Mouse (Mus musculus): ENCODE data around the gene Ephb2.
A peak's percentile ranks its signal among the peaks of the same experiment; 100 is the strongest.

Ephb2 gene

DNA sequence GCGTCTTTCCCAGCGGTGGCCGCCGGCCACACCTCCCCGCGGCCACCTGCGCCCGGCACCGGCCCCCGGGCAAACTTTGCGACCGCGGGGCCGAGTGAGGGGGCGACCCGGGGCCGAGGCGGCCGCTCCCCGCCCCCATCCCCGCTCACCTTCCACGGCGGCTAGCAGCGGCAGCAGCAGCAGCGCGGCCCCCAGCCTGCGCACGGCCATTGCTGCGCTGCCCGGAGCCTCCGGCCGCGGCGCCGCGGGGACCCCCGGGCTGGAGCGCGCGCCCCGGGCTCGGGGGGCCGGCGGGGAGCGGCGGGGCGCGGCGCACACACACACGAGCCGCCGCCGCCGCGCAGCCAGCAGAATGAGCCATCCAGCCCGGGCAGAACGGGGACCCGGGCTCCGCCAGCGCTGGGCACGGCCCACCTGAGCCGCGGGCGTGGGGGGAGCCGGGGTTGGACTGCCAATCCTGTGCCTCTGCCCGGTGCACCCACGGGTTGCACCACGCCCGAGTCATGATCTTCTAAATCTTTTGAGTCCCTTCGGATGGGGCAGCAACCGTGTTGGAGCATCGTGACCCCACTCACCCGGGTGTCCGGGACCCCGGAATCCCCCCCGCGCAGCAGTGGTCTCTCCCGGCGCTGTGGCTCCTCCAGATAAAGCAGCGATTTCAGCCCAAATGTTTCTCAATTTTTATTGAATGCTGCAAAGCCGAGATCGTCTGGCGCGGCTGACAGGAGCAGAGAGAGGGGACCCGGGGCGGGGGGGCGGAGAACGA is at the start of gene Ephb2:
Ephb2 (minus strand) TSS at position 368 of the 766 bp plus-strand sequence.
- peak; percentile 81 for DNase-seq

DNA sequence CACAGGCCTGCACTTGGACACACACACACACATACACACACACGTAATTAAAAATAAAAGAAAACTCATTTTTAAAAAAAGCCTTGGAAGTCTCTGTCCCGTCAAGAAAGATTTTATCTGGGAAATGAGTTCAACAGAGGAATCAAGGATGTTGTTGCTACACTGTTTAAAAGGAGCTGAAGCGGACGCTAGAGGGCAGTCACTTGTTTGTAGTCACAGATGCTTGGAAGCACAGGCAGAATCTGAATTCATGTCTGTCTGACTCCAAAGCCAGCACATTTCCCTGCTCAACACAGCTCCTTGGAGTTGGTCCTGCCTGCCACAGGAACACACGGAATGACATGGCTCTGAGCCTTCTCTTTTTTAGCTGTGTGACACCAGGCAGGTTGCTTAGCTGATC is 42.8 kb upstream of the Ephb2 start:
- no peak for DNase-seq

DNA sequence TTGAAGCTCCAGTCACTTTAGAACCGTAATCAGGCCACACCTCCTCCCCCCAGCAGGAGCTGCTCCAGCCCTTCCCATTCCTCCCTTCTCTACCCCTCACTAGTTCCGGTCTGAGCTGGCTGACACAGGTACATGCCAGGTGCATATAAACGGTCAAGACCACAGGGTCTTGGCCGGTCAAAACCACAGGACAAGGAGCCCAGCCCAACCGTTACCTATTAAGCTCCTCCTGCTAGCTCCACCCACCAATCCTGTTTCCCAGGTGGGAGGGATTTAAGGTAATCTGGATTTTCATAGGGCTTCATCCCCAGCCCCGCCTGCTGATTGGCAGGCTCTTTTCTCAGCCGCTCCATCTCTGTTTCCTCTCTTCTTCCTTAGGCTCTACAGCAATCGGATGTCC is 42.4 kb upstream of the Ephb2 start:
- no peak for DNase-seq

DNA sequence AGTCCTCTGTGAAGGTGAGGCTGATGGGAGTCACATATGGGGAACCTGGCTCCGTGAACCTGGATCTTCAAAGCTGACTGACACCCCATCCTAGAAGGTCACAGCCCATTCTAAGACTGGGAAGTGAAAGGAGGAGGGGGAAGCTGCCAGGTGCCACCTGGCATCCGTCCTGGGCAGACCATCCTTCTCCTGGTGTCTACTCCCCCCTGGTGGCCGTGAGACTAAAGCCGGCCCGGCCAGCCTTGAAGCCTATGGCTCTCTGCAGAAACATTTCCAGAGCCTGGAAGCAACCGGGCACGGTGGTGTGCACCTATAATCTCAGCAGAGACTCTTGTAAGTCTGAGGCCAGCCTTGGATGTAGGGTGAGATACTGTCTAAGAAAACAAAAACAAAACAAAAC is 41.2 kb upstream of the Ephb2 start:
- DNase-seq, result peak; percentile 22

DNA sequence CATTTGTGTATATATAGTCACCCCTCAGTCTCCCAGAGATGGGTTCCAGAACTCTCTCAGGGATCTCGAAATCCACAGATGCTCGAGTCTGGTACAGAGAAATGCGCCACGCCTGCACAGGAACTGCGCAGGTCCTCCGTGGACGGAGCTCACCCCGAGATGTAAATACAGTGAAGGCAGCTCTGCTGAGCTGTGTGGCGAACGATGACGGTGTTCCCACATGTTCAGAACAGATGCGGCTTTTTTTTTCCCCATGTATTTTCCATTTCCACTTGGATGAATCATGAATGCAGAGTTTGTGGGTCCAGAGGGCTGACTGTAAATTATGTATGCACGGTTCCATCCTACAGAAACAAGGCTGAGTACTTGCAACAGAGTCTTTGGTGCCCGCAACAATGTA is 39.2 kb upstream of the Ephb2 start:
- no peak for DNase-seq

DNA sequence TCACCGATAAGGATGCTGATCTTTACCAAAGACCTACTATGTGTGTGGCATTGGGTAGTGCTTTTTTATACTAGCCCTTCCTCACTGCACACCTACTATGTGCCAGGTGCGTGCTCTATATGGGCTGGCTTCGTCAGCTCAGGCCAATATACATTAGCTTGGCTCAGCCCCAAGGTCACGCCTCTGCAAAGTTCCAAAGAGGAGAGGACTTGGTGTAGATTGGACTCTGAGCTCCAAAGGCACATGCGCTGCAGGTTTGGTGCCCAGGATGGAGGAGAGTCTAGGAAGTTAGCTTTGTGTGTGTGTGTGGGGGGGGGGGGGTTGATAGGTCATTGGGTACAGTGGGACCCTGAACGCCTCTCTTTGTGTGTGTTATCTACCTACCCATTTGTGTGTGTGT is 32.6 kb upstream of the Ephb2 start:
- no peak for DNase-seq

DNA sequence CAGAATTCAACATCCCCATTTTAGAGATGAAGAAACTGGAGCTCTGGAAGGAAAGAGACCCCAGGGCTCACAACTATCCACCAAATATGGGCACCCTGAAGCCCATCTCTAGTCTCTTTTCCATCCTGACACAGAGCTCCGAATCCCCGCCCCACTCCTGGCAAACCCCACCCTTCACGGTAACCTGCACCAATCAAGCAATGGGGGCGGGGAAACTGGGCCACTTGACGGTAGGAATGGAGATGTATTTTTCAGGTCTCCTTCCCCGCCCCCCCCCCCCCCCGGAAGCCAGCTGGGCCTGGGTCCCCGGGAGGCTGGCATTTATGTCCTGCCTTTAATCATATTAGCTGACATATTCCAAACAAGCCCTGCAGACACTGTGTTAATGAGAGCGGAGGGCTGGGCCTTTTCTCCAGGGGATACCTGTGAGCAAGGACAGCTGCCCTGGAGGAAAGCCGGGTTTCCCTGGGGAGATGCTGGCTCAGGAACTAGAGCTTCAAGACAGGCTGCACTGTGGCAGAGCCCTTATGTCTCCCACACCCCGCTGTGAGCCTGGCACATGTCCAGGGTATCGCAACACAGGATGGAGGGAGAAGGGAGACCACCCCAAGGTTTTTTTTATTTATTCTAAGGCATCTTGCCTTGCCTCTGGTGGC is 32.0 kb upstream of the Ephb2 start:
- DNase-seq, result peak; percentile 38

DNA sequence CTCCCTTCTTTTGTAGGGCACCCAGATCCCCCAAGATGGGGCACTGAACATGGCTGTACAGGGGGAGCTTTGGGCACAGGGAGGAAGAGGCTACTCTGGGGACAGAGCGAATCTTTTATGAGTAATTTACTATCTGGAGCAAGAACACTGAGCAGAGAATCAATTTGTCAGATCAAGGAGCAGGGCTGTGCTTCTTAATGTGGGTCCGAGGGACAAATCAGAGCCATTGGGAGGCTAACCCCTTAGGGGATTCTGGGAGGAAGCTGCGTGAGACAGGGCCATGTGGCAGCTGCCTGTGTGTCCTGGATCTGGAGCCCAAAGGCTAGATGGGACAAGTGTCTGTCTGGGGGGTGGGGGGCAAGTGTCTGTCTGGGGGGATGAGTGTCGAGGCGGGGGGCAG is 29.7 kb upstream of the Ephb2 start:
- no peak for DNase-seq

DNA sequence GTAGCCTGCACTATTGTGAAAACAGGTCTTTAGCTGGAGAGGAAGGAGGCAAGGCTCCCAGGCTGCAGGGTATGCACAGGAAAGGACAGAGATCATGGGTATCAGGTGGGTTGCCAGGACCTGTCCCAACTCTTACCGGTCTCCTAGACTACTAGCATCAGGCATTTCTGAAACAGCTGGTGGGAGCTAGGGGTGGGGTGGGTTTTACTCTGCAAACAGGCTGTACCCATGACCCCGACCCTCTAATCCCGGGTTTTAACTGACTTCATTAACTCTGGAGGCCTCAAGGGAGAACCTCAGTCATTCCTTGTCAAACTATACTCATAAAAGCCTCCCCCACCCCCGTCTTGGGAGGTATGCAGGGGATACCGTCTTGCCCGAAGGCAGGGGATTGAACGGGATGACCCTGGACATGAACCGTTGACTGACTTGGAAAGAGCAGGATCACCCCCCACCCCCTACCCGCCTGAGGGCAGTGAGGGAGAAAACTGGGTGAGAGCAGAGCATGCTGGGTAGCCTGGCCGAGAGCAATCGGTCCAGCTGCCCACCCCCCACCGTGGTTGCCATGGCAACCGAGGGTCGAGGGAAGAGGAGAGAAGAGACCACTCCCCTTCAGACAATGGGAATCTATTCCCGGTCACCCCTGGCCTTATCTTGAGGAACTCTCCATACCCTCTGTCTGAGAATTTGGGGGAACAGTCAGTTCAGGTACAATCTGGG is 29.1 kb upstream of the Ephb2 start:
- DNase-seq, result no peak

DNA sequence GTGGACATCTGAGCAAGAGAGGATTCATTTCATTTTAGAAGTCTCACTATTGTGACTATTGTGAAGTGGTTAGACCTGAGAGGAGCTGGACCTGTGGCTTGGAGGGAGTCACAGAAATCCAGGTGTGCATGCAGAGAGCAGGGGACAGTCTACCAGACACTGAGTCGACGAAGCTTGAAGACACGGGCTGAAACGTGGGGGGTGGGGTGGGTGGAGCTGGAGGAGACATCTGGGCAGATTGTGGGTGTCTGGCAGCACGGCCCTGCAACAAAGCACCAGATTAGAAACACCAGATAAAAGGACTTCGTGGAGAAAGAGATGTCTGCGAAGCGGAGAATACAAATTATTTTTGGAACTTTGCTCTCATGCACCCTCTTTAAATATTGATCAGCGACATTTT is 27.7 kb upstream of the Ephb2 start:
- DNase-seq, result no peak

DNA sequence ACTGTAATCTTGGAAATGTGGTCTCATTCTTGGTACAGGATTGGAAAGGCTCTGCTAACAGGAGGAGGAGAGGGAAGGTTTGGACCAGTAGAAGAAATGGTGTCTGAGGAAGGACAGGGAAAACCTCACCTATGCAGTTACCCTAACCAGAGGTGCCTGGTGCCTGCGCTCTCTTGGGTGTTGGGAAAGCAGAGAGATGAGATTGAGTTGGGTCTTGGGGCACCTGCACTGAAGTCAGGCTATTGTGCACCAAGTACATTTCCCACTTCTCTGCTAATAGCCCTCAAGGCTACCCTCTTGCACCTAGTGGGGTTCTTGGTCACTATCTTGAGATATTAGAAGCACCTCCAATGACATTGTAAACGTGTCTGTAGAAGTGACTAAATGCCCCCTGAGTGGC is 26.6 kb upstream of the Ephb2 start:
- no peak for DNase-seq

DNA sequence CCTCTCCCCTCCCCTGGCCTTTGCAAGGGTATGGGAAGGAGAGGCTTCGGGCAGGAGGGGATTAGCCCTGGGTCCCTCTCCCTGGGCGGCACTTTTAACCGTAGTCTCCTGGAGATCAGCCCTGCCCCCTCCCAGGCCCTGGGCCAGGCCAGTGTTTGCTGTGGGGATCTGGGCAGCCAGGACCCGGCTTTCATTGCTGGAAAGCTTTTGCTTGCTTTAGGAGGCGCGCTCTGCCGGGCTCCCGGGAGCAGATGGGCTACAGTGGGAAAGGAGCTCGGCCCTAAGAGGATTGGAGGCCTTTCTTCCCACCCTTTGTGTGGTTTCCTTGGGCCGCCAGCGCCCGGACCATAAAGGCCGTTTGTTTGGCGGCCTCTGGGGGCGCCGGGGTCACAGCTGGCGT is 26.0 kb upstream of the Ephb2 start:
- no peak for DNase-seq

DNA sequence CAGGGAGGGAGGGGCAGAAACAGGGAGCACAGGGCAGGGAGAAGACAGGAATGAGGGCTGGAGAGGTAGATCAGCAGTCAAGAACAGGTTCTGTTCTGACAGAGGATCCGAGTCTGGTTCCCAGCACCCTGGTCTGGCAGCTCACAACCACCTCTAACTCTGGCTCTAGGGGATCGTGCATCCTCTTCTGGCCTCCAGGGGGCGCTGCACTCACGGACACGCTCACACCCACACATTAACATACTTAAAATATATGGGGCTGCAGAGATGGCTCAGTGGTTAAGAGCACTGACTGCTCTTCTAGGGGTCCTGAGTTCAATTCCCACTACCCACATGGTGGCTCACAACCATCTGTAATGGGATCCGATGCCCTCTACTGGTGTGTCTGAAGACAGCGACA is 24.2 kb upstream of the Ephb2 start:
- no peak for DNase-seq

DNA sequence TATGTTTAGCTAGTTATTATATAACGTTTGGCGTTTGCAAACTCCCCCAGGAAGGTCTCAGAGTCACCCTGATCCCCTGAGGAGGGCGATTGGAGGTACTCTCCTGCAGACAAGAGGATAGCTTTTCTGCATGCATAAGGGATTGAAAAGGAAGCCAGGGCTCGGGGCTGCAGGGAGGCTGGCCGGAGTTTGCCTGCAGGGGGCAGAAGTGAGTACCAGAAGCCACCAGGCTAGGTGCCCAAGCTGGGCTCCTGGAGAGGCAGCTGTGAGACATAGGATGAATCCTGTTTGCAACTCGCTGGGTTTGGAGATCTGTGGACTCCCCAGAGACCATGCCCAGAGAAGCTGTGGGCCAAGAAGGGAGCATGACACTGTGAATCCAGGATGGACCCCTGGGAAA is 19.3 kb upstream of the Ephb2 start:
- no peak for DNase-seq

DNA sequence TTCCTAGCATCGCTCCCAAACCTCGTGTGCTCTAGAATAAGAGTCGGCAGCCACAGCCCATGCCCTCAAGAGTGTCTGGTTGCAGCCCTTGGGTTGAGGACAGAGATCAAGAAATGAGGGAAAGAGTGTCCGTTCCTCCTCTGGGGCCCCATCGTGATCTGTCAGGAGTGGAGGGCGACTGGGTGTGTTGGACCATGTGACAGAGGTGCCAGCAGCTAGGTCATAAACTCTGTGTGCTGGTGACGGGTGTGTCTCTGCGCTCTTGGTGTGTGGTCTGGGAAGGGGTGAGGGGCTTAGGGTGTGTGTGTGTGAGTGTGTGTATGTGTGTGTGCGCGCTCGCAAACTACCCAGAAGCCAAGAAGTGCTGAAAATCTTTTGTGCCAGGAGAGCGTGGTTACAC is 17.2 kb upstream of the Ephb2 start:
- DNase-seq, result no peak

DNA sequence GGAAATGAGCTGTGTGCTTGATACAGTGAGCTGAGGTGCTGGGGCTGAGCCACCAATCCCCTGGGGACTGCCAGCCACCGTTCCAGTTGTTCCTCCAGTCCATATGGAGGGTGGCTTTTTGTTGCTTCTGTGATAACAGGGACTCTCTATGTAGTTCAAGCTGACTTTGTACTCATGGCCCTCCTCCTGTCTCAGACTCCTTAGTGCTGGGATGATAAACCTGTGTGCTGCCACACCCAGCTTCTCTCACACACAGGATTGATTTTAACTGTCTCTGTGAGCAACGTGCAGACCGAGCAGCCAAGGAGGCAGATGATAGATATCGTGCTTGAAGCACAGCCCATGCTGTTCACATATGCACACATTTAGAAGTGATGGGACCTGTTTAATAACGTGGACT is 16.3 kb upstream of the Ephb2 start:
- no peak for DNase-seq

DNA sequence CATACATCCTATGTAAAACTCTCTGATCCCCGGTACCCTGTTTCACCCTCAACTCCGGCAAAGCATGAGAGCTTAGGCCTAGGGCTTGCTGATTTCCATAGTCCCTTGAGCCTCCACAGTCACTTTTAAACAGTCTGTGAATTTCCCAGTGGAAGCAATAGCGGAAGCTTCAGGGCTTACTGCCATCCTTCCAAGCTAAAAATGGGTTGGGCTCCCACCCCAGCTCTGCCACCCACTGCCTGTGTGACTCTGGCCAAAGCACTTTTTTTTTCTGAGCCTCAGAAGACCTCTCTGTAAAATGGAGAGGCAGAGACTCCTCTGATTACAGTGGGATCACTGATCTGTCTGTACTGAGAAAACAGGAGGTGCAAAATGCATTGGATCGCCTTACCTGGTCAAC is 12.8 kb upstream of the Ephb2 start:
- no peak for DNase-seq

DNA sequence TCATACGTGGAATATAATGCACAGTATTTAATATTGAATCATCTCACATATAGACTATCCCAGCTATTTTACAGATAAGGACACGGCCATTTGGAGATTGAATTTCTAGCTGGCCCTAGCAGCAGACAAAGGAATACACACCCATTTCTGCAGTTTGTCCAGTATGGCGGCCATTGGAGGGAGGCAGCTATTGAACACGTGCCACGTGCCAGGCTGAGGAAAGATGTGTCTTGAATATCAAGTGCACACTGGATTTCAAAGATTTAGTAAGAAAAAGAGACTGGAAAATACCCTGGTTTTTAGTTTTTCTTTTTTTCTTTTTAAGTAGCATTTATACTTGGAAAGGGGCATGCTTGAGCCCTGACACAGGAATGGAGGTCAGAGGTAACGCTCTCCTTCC is 11.4 kb upstream of the Ephb2 start:
- DNase-seq, result no peak

DNA sequence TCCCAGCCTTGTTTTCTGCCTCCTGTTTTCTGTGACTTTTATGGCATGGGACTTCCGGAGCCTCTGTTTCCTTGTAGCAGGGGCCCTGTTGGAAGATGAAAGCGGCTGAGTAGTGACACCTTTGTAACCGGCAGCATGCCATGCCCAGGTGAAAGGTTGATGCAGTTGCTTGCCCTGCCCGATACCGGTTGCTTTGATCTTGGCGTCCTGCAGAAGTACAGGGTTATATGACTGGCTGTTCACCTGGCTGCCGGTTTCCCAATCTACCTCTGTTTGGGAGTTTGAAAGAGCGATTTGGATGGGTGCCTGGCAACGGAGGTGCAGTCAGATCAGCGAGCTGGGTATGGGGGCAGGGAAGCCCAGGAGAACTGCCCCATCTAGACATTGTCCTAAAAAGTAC is 7.0 kb upstream of the Ephb2 start:
- no peak for DNase-seq

DNA sequence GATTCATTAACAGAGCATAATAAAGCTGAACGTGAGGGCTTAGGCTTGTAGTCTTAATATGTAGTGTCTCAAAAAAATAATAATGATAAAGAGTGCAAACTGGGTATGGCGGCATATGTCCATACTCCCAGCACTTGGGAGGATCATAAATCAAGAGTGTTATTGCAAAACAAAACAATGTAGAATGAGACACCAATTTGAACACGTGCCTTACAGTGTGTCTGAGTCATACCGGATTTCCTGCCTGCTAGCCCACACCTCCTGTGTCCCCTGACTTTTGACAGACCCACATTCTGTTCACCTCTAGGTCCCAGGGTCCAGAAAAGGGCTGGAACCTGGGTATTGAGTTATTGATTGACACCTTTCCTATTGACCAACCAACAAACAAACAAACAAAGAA is 6.2 kb upstream of the Ephb2 start:
- DNase-seq, result no peak

DNA sequence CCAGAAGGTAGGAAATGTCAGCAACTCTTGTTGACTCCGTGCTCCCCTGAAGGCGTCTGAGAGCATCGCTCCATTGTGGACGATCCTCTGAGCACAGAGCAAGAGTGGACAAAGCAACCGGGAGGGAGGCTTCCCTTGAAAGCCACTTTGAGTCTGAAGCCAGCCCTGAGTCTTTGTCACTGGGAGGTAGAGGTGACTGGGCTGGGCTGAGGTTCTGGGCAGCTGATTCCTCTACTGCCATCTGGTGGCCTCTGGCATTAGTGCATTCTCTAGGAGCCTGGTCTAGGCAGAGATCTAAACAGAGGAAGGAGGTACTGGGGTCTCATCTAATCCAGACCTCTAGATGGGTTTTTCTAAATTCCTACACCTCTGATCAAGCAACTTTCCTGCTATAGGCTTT is 5.3 kb upstream of the Ephb2 start:
- DNase-seq, result peak; percentile 80

DNA sequence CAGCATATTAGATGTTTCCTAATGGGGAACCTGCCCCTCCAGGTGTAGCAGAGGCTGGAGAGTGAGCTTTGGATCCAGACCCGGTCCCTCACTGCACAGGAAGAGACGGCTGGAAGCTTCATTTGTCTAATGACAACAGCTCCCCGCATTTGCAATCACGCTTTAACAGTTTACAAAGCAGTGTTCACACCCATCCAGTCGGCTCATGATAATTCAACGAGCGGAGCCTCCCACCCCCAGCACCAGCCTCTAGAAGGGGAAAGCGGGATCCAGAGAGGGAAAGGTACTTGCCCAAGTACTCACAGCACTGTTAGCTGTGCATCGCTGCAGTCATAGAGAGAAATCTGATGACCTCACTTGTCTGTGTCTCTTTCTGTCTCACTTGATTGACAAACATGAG is 2.7 kb upstream of the Ephb2 start:
- DNase-seq, result no peak

DNA sequence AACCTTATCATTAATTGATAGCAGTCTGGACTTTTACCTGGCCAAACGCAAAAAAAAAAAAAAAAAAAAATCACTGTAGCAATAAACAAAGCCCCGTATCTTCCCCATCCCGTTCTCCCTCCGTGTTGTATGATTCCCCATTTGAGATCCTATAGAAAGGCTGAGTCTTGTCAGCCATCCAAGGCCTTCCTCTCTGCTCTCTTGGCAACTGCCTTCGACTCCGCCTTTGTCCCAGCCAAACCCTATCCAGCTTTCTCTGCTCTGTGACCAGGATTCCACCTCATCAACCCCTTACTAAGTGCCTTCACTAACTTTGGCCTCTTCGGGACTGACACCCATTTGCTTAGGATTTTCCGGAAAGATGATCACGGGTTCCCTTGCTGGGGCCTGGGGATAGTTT is 2.2 kb upstream of the Ephb2 start:
- no peak for DNase-seq

DNA sequence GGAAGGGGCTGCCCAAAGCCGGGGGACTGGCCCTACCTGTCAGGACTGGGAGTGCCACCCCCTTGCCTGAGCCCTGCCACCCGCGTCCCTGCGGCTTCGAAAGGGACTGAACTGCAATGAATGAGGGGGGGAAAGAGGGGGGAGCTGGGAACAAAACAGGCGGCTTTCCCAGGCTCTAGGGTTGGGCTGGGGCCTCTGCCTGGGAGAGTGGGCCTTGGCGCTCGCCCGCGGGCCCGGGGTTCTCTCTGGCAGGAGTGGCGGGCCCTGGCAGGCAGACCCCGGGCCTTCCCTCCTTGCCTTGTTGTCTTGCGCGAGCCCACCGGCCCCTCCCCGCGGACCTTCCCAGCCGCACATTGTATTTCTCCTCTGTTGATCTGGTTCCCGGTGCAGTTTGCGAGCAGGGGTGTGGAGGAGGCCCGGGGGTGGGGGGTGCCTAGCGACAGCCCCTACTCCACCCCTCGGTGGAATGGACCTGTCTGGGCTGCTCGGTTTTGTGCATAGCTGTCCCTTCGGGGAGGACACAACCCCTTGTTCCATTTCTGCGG is 671 bp upstream of the Ephb2 start:
- DNase-seq, result no peak
